Mouse (Mus musculus): ENCODE measurements around the gene Olfr851.

Gene Olfr851

DNA sequence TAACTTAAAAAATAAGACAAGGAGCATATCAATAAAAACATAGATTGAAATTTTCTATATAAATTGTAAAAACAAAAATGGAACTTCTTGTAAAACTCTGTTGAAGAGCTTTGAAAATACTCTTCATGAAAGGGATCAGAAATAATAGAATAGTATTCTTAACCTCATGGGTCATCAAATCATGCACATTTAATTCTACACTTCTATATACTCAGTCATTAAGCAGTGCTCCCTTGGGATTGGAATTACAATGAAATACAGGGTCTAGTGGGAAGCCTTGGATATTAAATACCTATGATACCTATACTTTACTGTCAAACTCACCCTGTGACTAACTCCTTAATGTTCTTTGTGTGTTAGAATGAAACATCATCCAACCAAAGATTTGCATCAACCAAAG lies at the start of gene Olfr851:
Olfr851 (plus strand) TSS at position 301 of the 400 bp plus-strand sequence.
- no peak for DNase-seq (ENCODE audit: low spot score)

DNA sequence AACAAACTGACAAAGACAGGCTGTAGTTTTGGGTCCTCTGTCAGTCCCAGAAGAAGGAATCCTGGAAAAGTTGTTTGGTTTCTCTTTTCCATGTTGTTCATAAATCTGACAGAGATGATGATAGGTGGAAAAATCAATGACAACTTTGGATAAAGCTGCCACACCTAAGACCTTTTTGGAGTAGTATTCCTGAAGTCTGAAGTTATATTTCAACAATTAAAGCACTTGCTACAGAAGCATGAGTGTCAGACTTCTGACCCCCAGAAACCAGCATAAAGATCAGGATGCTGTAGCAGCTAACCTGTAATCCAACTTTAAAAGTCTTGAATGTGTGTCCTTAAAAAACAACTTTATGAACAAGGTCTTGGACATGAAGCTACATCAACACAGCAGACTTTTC lies 14.9 kb upstream of the Olfr851 start, which contains the start of gene Olfr850:
Olfr850 (minus strand) TSS at position 101 of the 400 bp plus-strand sequence.
- no peak for DNase-seq (ENCODE audit: low spot score)

DNA sequence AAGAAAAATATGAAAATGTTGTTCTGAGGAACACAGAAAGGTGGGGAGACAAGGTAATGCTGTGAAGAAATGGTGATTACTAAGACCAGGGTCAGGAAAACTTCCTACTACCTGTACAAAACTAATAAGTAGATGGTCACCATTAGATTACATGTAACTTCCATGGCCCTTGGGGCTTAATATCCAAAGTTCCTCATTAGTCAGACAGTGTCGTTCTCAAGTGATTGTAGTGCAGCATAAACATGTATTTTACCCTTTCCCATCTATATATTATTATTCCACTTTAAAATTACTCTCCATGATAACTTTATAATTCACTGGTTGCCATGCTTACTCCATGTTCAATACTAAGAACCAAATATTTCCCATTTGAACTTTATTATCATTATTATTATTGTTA lies 47.9 kb downstream of the Olfr851 start, which contains the start of gene Olfr853:
Olfr853 (minus strand) TSS at position 101 of the 400 bp plus-strand sequence.
- no peak for DNase-seq (ENCODE audit: low spot score)

Measured in layer of hippocampus, adult 11-12 months (tissue).